Mouse (Mus musculus): Measurements from ENCODE around the gene Svopl. TPM values are rescaled to one million over a fixed set of nuclear protein-coding genes. Genes with fewer than 3 reads are reported as not detected.

The Svopl gene
- polyA plus RNA-seq, 1 experiment from 2014 or later: 0.17 TPM

GRCm38 (mm10) chr6:38065501-38066122 lies 18.8 kb upstream of the Svopl start:
- ATAC-seq (ENCODE audit: extremely low read depth, insufficient number of reproducible peaks, low FRiP score, low TSS enrichment): no peak
- Histone ChIP-seq H3K9ac (no peak overlapping the region), H3K9me3 (peaks cover 13% of the 10 kb centered on the region), H3K36me3 (no peaks in the 10 kb centered on the region), H3K27ac (replicated peaks) (no peak overlapping the region), H3K27me3 (replicated peaks) (no peaks in the 10 kb centered on the region), H3K4me1 (peaks cover 7% of the 10 kb centered on the region; the same call in 1 of the 2 replicates), H3K4me2 (no peak overlapping the region), H3K4me3 (no peak overlapping the region)
- WGBS: 72% methylated on average over 11 of the region's 11 CpGs

- ATAC-seq (ENCODE audit: extremely low read depth, insufficient number of reproducible peaks, low FRiP score, low TSS enrichment): no peak
- H3K9ac ChIP-seq: no peak overlapping the region
- H3K4me1 ChIP-seq: peaks cover 7% of the 10 kb centered on the region; the same call in 1 of the 2 replicates
- H3K4me2 ChIP-seq: no peak overlapping the region
- H3K4me3 ChIP-seq: no peak overlapping the region
- 81% methylated on average over 3 of the region's 3 CpGs for WGBS
- H3K27me3 ChIP-seq (replicated peaks): no peaks in the 10 kb centered on the region
- peaks cover 13% of the 10 kb centered on the region for H3K9me3 ChIP-seq
- no peak overlapping the region for H3K27ac ChIP-seq (replicated peaks)
- H3K36me3 ChIP-seq: no peaks in the 10 kb centered on the region
These were observed 18.3 kb upstream of the Svopl start for GRCm38 (mm10) chr6:38065122-38065500.

- no peak overlapping the region for H3K9ac ChIP-seq
- no peak overlapping the region for H3K27ac ChIP-seq (replicated peaks)
- 73% methylated on average over 2 of the region's 2 CpGs for WGBS
- H3K4me1 ChIP-seq: peaks cover 7% of the 10 kb centered on the region; the same call in 1 of the 2 replicates
- peaks cover 13% of the 10 kb centered on the region for H3K9me3 ChIP-seq
- no peak for ATAC-seq (ENCODE audit: extremely low read depth, insufficient number of reproducible peaks, low FRiP score, low TSS enrichment)
- no peak overlapping the region for H3K4me2 ChIP-seq
- H3K27me3 ChIP-seq (replicated peaks): no peaks in the 10 kb centered on the region
- H3K36me3 ChIP-seq: no peaks in the 10 kb centered on the region
- no peak overlapping the region for H3K4me3 ChIP-seq
These were observed 17.8 kb upstream of the Svopl start for GRCm38 (mm10) chr6:38064621-38065020.

- no peak overlapping the region for H3K27ac ChIP-seq (replicated peaks)
- H3K4me3 ChIP-seq: no peak overlapping the region
- no peaks in the 10 kb centered on the region for H3K4me1 ChIP-seq
- WGBS: 50% methylated on average over 5 of the region's 5 CpGs
- H3K4me2 ChIP-seq: no peak overlapping the region
- H3K9me3 ChIP-seq: peaks cover 13% of the 10 kb centered on the region
- H3K9ac ChIP-seq: no peak overlapping the region
- no peaks in the 10 kb centered on the region for H3K36me3 ChIP-seq
- ATAC-seq (ENCODE audit: extremely low read depth, insufficient number of reproducible peaks, low FRiP score, low TSS enrichment): no peak
- no peaks in the 10 kb centered on the region for H3K27me3 ChIP-seq (replicated peaks)
These were observed 12.0 kb upstream of the Svopl start for GRCm38 (mm10) chr6:38058805-38059204.

- Histone ChIP-seq H3K4me1 (no peaks in the 10 kb centered on the region), H3K27me3 (replicated peaks) (no peaks in the 10 kb centered on the region), H3K36me3 (no peaks in the 10 kb centered on the region), H3K4me2 (no peak overlapping the region), H3K27ac (replicated peaks) (no peak overlapping the region), H3K4me3 (no peak overlapping the region), H3K9ac (no peak overlapping the region), H3K9me3 (no peaks in the 10 kb centered on the region)
- 73% methylated on average over 15 of the region's 15 CpGs for WGBS
- ATAC-seq (ENCODE audit: extremely low read depth, insufficient number of reproducible peaks, low FRiP score, low TSS enrichment): no peak
These were observed 8.9 kb upstream of the Svopl start for GRCm38 (mm10) chr6:38055471-38056330.

GRCm38 (mm10) chr6:38049601-38050000 lies 2.8 kb upstream of the Svopl start:
- H3K9ac ChIP-seq: no peak overlapping the region
- peak overlapping the region; percentile 48 for H3K27ac ChIP-seq (replicated peaks)
- peaks cover 12% of the 10 kb centered on the region for H3K4me1 ChIP-seq
- no peaks in the 10 kb centered on the region for H3K27me3 ChIP-seq (replicated peaks)
- no peak overlapping the region for H3K4me3 ChIP-seq
- H3K36me3 ChIP-seq: no peaks in the 10 kb centered on the region
- WGBS: 82% methylated on average over 6 of the region's 6 CpGs
- no peak for ATAC-seq (ENCODE audit: extremely low read depth, insufficient number of reproducible peaks, low FRiP score, low TSS enrichment)
- H3K4me2 ChIP-seq: no peak overlapping the region
- H3K9me3 ChIP-seq: 0 out of 2 replicates have a peak, but pooled peaks cover under 1% of the 10 kb centered on the region

GRCm38 (mm10) chr6:38048800-38049561 lies 2.2 kb upstream of the Svopl start:
- Histone ChIP-seq H3K4me3 (no peak overlapping the region), H3K27ac (replicated peaks) (peak overlapping the region; percentile 64), H3K4me1 (peaks cover 12% of the 10 kb centered on the region), H3K9ac (no peak overlapping the region), H3K27me3 (replicated peaks) (no peaks in the 10 kb centered on the region), H3K9me3 (0 out of 2 replicates have a peak, but pooled peaks cover 5% of the 10 kb centered on the region), H3K36me3 (no peaks in the 10 kb centered on the region), H3K4me2 (no peak overlapping the region)
- 34% methylated on average over 6 of the region's 6 CpGs for WGBS
- ATAC-seq (ENCODE audit: extremely low read depth, insufficient number of reproducible peaks, low FRiP score, low TSS enrichment): no peak

GRCm38 (mm10) chr6:38048003-38048402 lies 1.2 kb upstream of the Svopl start:
- H3K27me3 ChIP-seq (replicated peaks): no peaks in the 10 kb centered on the region
- WGBS: 69% methylated on average over 4 of the region's 4 CpGs
- H3K36me3 ChIP-seq: no peaks in the 10 kb centered on the region
- peaks cover 12% of the 10 kb centered on the region for H3K4me1 ChIP-seq
- 0 out of 2 replicates have a peak, but pooled peaks cover 5% of the 10 kb centered on the region for H3K9me3 ChIP-seq
- no peak for ATAC-seq (ENCODE audit: extremely low read depth, insufficient number of reproducible peaks, low FRiP score, low TSS enrichment)
- 0 out of 2 replicates have a peak overlapping the region, but pooled peaks have one; percentile 64 for H3K27ac ChIP-seq (replicated peaks)
- H3K9ac ChIP-seq: no peak overlapping the region
- no peak overlapping the region for H3K4me3 ChIP-seq
- no peak overlapping the region for H3K4me2 ChIP-seq

- H3K9ac ChIP-seq: no peak overlapping the region
These were observed 13.8 kb downstream of the Svopl start for GRCm38 (mm10) chr6:38032801-38033566.

GRCm38 (mm10) chr6:38031924-38032540 lies 14.8 kb downstream of the Svopl start:
- no peak overlapping the region for H3K4me3 ChIP-seq
- peak overlapping the region; percentile 42; the same call in 1 of the 2 replicates for H3K27ac ChIP-seq (replicated peaks)
- H3K9me3 ChIP-seq: no peaks in the 10 kb centered on the region
- H3K4me1 ChIP-seq: peaks cover 11% of the 10 kb centered on the region
- H3K36me3 ChIP-seq: no peaks in the 10 kb centered on the region
- no peak overlapping the region for H3K9ac ChIP-seq
- ATAC-seq (ENCODE audit: extremely low read depth, insufficient number of reproducible peaks, low FRiP score, low TSS enrichment): no peak
- WGBS: 36% methylated on average over 7 of the region's 7 CpGs
- no peaks in the 10 kb centered on the region for H3K27me3 ChIP-seq (replicated peaks)
- no peak overlapping the region for H3K4me2 ChIP-seq

More at GRCm38 (mm10) chr6:38032801-38033566, 13.8 kb downstream of the Svopl start:
- Histone ChIP-seq H3K9me3 (no peaks in the 10 kb centered on the region), H3K27me3 (replicated peaks) (no peaks in the 10 kb centered on the region), H3K4me3 (no peak overlapping the region), H3K27ac (replicated peaks) (peak overlapping the region; percentile 42; the same call in 1 of the 2 replicates), H3K36me3 (no peaks in the 10 kb centered on the region), H3K4me2 (no peak overlapping the region), H3K4me1 (peaks cover 11% of the 10 kb centered on the region)
- ATAC-seq (ENCODE audit: extremely low read depth, insufficient number of reproducible peaks, low FRiP score, low TSS enrichment): no peak
- WGBS: 72% methylated on average over 5 of the region's 5 CpGs
